Mouse (Mus musculus) CD4-positive helper T cell, adult 2 months (primary cell): Measurements from ENCODE around the gene Brca1.
"Not testable (repeated sequence)": the region's sequence is repeated elsewhere in the genome, so short reads cannot be mapped to it uniquely, and the experiment has no call there.

Experiments
- DNase-seq: peaks from one replicate; pipeline ENCODE4 v3.0.0-alpha.2; 2012; ENCODE audit warnings: low read depth, missing footprints, low spot score

The Brca1 gene

DNA sequence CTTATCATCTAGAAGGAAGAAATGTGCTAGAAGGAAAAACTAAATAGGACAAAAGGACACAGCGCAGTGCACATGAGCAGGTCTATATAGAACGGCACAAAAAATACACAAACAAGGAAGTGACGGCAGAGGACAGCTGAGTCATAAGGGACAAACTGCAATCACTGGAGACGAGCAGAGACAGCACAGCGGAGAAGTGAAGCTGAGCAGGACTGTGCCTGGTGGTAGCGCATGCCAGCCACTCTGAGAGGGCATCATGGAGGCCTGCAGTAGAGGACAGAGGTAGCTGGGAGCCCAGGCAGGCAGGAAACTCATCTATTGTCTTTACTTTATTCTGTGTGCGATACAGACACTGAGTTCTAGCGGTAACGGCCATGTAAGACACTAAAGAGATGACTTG, 8.2 kb downstream of the Brca1 start:
- peak; percentile 34 for DNase-seq

DNA sequence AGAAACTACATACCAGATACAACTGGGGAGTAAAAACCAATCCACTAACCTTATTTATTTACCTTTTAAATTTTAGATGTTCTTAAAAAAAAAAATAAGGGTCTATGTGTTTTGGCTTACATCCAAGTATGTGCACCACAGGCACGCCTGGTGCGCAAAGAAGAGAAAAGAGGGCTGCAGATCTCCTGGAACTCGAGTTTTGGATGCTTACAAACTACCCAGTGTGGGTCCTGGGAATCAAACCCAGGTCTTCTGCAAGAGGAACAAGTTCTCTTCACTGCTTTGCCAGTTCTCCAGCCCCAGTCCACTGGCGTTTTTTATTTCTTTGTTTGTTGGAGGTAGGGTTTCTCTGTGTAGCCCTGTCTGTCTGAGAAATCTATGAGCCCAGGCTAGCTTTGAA, 25.1 kb downstream of the Brca1 start:
- DNase-seq, result no peak

DNA sequence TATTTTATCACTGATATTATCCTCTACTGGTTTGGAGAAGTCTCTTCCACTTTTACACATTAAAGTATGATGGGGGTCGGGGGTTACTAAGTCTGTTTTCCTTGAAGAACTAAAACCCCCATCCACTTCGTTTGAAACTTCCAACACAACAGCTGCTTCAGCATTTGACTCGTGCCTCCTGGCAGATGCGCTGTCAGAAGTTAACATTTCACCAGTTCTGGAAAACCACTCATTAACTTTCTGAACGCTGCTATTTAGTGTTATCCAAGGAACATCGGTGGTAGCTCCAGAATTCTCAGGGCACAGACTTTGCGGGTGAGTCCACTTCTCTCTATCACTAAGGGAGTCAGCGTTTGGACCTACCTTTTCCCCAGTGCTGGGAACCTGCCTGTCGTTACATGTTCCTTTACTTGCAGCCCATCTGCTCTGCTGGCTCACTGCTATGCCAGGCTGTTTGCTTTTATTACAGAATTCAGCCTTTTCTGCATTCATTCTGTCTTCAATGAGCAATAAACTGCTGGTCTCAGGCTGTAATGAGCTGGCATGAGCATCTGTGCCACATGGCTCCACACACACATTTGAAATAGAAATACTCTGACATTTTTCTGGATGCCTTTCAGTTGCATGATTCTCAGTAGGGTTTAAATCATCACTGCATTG, 25.7 kb downstream of the Brca1 start:
- no peak for DNase-seq

DNA sequence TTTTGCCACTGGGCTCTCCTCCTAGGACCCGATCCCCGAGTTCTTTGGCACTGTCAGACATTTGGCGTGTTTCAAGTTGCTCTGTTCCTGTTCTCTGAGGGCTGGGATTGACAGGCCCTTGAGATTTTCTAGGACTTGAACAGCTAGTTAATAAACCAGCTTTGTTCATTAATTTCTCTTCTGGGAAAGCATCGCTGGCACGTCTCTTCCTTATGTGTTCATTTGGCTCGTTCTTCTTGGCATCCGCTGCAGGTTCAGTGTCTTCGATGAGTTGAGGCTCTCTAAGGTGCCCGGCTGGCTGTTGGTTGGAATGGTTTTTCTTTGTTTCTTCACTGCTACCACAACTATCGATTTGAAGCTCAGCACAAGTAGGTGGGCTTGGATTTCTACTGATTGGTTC, 26.7 kb downstream of the Brca1 start:
- DNase-seq, result no peak

DNA sequence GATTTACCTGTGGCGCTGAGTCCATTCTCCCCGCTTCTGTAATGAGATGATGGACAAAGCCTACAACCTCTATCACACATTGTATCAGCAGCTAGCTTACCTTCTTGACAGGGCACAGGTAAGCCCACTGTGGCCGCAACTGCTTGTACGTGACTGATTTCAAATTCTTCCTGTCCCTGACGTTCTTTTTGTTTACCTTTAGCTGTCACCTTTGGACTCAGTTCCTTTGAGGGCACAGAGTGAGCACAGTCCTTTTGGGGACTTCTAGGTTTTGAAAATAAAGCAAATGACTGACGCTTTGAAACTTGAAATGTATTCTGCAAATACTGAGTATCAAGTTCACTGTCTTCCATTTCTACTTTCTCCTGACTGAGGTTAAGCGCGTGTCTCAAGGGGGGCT, 27.3 kb downstream of the Brca1 start:
- no peak for DNase-seq

DNA sequence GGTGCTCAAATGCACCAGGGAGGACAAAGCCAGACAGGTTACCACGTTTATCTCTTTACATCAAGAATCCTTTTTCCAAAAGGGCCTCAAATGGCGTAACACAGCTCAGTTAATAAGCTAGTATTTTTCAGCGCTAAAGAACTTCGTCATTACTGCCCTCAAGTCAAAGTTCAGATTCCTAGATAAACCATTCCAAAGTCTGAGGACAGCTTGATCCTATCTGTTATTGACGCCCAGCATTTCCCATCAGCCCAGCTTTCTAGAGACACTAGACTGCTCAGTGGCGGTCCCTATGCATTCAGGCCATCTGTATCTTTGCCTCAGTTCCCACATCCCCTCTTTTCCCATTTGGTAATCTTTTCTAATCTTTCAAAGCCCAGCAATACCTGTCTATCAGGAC, 32.4 kb downstream of the Brca1 start:
- no peak for DNase-seq

DNA sequence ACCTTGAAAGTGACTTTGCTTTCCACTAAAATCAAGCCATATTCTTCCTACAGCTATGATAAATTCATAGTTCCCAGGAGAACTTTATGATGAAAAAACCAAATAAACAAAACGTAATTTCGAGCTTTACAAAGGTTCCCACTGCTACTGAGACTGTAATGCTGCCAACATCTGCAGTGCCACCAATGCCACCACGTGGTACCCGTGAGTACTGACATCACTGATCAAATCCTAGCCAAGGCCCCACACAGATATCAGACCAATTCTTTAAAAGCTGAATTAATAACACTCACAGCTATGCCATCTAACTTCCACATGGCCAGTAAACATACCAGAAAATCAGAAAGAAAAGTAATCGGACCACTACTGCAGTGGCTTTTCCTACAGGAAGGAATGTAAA, 32.8 kb downstream of the Brca1 start:
- no peak for DNase-seq

DNA sequence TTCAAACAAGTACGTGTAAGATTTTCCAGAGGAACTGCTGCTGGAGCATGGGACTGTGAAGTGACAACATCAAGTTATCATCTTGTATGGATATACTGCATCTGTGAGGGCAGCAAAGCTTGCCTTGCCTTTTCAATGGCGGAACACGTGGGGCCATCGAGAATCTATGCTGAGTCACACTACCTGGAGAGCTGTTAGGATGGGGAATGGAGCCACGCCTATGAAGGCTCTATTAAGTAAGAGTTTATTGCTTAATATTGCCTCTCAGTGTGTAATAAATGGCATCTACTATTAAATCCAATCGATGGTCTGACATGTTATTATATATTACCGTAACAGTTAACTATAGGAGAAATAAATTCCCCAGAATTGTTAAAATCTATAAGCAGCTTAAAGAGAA, 44.7 kb downstream of the Brca1 start:
- no peak for DNase-seq

DNA sequence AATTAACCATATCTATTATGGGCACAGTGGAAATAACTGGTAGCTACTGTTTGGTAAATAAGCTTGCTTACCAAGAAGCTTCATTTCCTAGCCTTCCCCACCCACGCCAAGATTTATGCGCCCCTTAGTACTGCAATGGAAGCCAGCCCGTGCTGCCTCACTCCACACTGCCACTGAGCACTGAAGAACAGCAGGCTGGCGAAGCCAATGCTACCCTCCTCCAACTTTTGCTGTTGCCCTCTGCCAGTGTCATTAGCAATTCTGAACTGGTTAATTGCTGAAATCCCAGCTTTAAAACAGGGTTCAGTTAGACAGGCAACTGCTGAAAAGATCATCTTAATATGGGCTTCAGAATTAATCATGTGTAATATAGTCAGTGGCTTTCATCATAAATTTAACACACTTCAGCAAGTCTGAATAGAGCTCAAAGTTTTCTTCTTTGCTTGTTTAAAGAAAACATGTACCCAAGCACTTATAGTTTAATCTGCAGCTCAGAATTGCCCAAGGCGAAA, 45.4 kb downstream of the Brca1 start:
- no peak for DNase-seq

DNA sequence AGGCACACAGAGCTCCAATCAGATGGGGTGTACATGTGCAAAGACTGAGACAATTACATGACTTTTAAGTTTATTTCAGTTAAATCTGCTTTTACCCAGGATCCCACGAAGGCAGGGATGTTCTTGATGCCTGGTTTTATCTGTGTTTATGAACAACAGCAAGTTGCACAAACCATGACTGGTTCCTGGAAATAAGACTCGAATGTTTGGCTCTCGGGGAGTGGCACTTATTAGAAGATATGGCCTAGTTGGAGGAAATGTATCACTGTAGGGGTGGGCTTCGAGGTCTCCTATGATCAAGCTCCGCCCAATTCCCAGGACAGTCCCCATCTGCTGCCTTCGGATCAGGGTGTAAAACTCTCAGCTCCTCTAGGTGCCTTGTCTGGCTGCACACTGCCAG, 65.6 kb downstream of the Brca1 start:
- DNase-seq, result no peak

DNA sequence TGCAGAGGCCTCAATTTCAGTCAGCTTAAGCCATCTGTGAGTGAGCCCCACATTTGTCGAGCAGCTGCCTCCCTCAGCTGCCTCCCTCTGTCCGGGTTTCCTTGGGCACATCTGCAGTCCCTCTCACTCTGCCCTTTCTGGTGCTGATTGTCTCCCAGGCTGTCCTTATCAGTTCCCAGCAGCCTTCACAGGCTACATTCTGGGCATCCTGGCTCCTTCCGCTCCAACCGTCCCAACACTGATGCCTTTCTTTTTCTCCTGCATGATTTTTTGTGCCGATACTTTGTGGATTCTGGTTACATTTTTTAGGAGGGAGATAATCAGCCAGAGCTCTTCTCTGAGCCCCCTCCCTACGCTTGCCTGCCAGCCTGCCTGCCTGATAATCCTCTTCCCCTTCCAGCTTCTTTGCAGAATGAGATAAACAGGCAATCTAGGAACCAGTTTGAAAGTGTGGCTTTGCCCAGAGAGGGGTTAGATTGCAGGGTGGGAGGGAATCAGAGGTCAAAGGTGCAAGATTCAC, 66.2 kb downstream of the Brca1 start:
- no peak for DNase-seq

DNA sequence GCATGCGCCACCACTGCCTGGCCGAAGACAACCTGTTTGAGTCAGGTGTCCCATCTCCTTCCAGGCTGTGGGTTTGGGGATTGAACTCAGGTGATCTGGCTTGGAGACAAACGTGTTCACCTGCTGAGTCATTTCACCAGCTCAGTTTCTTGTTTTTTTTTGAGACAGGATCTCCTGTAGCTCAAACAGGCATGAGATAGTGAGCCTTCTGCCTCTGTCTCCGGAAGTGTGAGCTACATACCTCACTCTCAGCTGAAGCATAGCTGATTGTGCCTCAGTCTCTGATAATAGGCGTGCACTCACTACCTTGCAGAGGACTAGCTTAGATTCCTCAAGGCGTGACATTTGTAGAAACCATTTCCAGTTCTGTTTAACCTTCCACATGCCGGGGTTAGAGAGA, 66.9 kb downstream of the Brca1 start:
- DNase-seq, result no peak

DNA sequence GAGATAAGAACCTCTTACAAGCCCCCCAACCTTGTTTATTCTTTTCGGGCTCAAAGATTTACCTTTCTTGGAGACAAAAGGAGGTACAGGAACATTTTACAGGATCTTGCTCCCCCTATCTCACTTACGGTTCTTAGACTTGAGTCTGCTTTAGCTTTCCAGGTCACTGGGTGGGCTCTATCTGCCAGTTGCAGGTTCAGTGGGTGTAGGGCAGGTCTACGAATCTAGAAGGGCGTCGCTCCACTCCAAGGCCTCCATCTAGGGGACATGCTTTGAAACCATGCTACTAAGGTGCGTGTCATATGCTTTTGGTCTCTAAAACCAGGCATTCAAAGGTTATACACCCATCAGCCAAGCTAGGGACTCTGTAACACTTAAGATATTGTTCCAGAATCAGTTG, 67.5 kb downstream of the Brca1 start:
- DNase-seq, result no peak

DNA sequence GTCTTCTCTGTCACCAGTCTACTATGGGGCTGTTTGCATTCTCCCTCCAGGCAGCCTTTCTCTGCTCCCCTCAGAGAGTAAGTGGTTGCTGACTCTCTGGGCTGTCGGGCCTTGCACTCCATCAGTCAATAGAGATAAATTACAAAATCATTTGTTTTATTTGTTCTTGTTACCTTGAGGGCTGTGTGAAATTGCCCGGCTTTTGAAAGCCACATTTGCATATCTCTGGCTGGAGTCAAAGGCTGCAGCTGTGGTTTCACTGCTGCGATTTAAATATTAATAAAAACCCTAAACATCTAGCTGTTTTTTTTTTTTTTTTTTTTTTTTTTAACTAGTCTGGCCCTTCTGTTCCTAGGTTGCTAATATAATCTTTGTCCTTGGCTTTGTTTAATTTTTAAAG, 68.0 kb downstream of the Brca1 start:
- DNase-seq, result no peak

DNA sequence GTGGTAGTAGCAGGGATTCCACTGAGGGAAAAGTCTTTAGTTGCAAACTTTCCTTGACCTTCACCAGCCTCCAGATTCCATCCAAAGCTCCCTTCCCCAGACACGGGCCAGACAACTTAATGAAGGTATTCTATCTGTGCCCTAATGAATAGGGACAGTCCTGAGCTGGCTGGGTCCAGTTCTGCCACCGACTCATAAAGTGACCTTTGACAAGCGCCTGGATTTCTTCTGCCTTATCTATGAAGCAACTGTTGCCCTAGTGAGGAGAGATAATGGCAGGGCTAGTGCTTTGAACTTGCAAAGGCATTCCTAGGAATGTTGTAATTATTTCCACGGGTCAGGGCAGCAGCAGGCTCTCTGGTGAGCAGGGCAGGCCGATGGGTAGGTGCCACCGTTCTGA, 70.8 kb downstream of the Brca1 start:
- no peak for DNase-seq

DNA sequence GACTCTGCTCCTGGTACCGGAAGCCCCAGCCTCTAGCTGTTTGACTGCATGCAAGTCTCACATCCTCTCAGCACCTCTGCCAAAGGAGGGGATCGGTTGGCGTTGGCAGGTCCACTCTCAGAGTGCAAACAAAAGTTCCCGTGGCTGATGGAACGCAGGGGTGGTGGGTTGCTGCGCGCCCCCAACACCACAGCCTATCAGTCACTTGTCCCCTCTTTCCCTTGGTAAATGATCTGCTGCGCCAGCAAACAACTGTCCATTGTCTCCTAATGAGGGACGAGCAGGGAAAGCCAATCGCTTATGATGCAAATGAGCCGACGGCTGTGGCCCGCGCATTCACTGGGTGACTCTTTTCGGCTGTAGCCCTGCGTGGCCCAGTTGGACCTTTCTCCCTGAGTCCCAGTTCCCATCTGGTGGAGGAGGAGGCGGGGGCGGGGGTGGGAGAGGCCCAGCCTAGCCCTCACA, 72.6 kb downstream of the Brca1 start:
- DNase-seq, result no peak

DNA sequence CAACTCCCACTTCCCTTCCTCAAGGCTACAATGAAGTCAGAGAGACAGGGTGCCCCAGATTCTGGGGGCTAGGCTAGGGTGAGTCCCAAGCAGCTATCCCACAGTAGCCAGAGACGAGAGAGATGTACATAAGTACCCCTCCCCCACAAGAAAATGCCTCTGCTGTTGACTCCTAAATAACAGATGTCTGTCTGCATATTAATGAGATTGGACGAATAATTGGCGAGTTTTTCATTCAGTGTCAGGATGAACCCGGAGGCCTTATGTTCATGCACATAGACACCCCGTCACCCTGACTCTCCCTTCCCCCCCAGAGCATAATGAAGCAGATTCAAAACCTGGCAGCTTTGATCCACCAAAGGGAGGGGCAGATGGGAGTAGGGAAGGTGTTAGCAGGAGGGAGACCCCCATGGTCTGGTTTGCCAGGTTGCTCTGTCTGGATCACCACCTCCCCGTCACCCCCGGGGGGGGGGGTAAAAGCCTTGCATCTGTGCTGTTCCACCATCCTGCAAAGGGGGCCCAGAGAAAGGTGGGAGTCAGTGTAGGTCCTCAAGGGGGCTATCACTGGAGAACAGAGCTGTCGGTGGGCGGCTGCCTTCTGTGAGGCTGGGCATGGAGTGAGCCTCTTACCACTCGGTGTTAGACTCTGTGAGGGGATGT, 74.1 kb downstream of the Brca1 start:
- DNase-seq, result no peak

DNA sequence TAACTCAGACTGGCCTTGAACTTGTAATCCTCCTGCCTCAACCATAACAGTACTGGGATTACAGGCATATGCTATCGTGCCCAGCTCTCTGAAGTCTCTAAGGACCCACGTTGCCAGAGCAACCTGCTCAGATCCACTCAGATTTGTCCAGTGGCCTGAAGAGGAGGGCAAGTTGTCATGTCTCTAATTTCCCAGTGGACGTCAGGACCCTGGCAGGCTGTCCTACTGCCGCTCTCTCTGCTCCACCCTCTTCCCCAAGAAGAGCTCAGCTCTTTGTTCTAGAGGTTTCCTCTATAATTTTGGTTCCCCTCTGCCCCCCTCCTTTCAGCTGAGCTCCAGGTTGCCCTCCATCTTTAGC, 74.6 kb downstream of the Brca1 start:
- DNase-seq, result no peak

DNA sequence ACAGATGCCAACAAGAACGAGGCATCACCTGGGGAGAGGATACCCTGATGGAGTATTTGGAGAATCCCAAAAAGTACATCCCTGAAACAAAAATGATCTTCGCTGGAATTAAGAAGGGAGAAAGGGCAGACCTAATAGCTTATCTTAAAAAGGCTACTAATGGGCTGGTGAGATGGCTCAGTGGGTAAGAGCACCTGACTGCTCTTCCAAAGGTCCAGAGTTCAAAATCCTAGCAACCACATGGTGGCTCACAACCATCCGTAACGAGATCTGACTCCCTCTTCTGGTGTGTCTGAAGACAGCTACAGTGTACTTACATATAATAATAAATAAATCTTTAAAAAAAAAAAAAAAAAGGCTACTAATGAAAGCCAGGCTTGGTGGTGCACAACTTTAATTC, 75.4 kb downstream of the Brca1 start:
- DNase-seq, result not testable (repeated sequence)

DNA sequence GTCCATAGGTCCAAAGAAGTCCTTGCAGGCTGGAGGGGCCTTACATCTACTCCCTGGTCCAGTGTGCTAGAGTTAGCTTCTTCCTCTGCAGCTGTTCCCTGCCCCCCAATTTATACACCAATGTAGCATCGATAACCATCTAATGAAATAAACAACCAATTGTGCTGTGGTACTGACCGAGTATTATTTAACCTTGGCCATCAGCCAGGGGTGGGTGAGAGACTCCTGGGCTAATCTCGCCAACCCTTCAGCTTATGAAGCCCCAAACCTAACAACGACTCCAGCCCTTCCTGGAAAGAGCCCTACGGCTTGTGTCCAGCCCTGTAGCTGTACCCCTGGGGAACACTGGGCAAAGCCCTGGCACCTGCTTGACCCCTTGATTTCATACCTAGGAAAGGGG, 77.5 kb downstream of the Brca1 start:
- DNase-seq, result no peak

DNA sequence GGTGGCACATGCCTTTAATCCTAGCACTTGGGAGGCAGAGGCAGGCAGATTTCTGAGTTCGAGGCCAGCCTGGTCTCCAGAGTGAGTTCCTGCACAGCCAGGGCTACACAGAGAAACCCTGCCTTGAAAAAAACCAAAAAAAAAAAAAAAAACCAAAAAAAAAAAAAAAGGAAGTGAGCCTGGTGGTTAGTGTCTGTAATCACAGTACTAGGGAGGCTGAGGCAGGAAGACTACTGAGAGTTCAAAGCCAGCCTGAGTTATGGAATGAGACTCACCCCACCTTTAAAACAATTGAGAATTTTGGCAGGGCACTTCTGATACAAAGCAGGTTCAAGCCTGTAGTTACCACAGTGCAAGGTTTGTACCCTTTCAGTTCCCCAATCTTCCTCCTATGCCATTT, 78.1 kb downstream of the Brca1 start:
- DNase-seq, result not testable (repeated sequence)

DNA sequence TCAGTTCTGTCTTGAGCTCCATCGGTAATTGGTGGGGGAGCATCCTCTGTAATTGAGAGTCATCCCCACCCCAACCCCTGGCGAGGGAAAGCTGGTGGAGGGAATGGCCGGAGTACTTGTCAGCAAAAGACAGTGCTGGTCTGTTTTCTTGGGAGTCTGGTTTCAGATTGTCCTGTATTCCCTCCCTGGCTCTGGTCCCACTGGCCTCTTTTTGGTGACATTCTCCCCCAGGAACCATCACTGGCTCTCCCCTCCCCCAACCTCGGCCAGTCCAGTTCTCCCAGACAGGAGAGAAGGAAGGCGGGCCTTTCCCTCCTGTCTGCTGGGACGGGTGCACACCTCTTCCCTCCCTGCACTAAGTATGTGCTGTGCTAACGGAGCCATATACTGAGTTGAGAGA, 79.4 kb downstream of the Brca1 start:
- DNase-seq, result no peak

DNA sequence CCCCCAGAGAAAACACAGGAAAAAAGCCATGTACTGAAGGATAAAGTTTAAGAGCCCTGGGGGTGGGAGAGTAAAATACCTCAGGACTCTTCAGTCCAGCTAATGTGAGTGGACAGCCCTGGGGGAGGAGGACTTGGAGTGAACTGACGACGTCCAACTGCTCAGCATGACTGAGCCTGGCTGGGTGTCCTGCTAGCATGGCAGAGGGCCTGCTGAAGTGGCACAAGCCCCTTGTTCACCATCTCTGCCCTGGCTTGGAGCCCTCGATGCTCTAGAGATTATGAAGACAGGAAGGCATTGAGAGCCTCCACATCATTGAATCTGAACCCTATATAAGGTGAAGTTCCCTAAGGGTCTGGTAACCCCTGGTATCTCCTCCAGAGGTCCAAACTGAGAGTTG, 79.8 kb downstream of the Brca1 start:
- no peak for DNase-seq
